Mouse (Mus musculus) myocyte (in vitro differentiated cells): ENCODE results near the gene Trip11. TPM values are rescaled to one million over a fixed set of nuclear protein-coding genes. Genes with fewer than 3 reads are reported as not detected.
"Not testable (repeated sequence)": the region's sequence is repeated elsewhere in the genome, so short reads cannot be mapped to it uniquely, and the experiment has no call there.

Source experiments
- H3K27me3 ChIP-seq: one replicate; pipeline ENCODE4 v1.6.1; 2011; ENCODE audit not compliant: control insufficient read depth, insufficient read depth, insufficient read length
- H3K36me3 ChIP-seq: one replicate; pipeline ENCODE4 v1.6.1; 2011; ENCODE audit not compliant: control insufficient read depth, insufficient read depth
- H3K4me2 ChIP-seq: one replicate; pipeline ENCODE4 v1.6.1; 2011; ENCODE audit warnings: low read depth, control low read depth
- H3K4me3 ChIP-seq: one replicate; pipeline ENCODE4 v1.5.1; 2011; ENCODE audit warnings: mild to moderate bottlenecking, control low read depth, moderate library complexity
- H3K79me2 ChIP-seq: one replicate; pipeline ENCODE4 v1.6.1; 2011; ENCODE audit not compliant: control insufficient read depth, insufficient read depth
- H3ac ChIP-seq: one replicate; pipeline ENCODE4 v1.6.1; 2011; ENCODE audit not compliant: control insufficient read depth, insufficient read length
- CEBPB ChIP-seq: IDR thresholded peaks from 2 replicates; pipeline ENCODE4 v1.6.1; 2011; ENCODE audit warnings: mild to moderate bottlenecking, moderate library complexity; ENCODE audit not compliant: poor library complexity, insufficient read depth, severe bottlenecking
- E2F4 ChIP-seq: IDR thresholded peaks from one replicate; pipeline ENCODE4 v1.6.1; 2011; ENCODE audit warnings: mild to moderate bottlenecking, control low read depth, moderate library complexity; ENCODE audit not compliant: insufficient read depth
- MAX ChIP-seq: IDR thresholded peaks from one replicate; pipeline ENCODE4 v1.6.1; 2011; ENCODE audit warnings: low read depth, mild to moderate bottlenecking, control low read depth
- MYOD1 ChIP-seq, 3 experiments: IDR thresholded peaks; one replicate each; pipeline ENCODE4 v1.6.1; 2011; ENCODE audit warnings: control low read depth in 2 of 3, low read depth in 2 of 3, mild to moderate bottlenecking in 2 of 3, moderate library complexity in 1 of 3; ENCODE audit not compliant: insufficient read length in 2 of 3, control insufficient read depth in 1 of 3
- MYOG ChIP-seq, 3 experiments: IDR thresholded peaks; one replicate each; pipeline ENCODE4 v1.6.1; 2011; ENCODE audit warnings: control low read depth in 2 of 3, low read depth in 2 of 3, mild to moderate bottlenecking in 2 of 3; ENCODE audit not compliant: insufficient read length in 2 of 3, control insufficient read depth in 1 of 3, insufficient read depth in 1 of 3
- POLR2A ChIP-seq: IDR thresholded peaks from one replicate; pipeline ENCODE4 v1.6.1; 2011; ENCODE audit warnings: low read depth, mild to moderate bottlenecking, control low read depth, moderate library complexity; ENCODE audit not compliant: insufficient read length
- POLR2AphosphoS2 ChIP-seq: IDR thresholded peaks from one replicate; pipeline ENCODE4 v1.6.1; 2011; ENCODE audit warnings: low read depth, control low read depth; ENCODE audit not compliant: insufficient read length
- REST ChIP-seq: IDR thresholded peaks from one replicate; pipeline ENCODE4 v1.6.1; 2011; ENCODE audit warnings: mild to moderate bottlenecking, control low read depth, moderate library complexity; ENCODE audit not compliant: insufficient read depth, insufficient read length
- SRF ChIP-seq: IDR thresholded peaks from one replicate; pipeline ENCODE4 v1.6.1; 2011; ENCODE audit warnings: low read depth; ENCODE audit not compliant: control insufficient read depth, insufficient read length
- TCF12 ChIP-seq: IDR thresholded peaks from one replicate; pipeline ENCODE4 v1.6.1; 2011; ENCODE audit warnings: mild to moderate bottlenecking, control low read depth; ENCODE audit not compliant: poor library complexity, insufficient read depth, severe bottlenecking
- TCF3 ChIP-seq: IDR thresholded peaks from one replicate; pipeline ENCODE4 v1.6.1; 2011; ENCODE audit warnings: low read depth, control low read depth; ENCODE audit not compliant: insufficient read length
- USF1 ChIP-seq: IDR thresholded peaks from one replicate; pipeline ENCODE4 v1.6.1; 2011; ENCODE audit warnings: low read depth, mild to moderate bottlenecking, control low read depth, moderate library complexity
- polyA plus RNA-seq: library from polyadenylated mRNA; unstranded; fragments of >200 nt; fragmentation: generic; extraction: Trizol; gene quantifications from one replicate; pipeline ENCODE4 v1.2.1, GENCODE M21; 2012; ENCODE audit warnings: missing spikeins

Trip11 gene
- polyA plus RNA-seq, 1 experiment = 3.0 TPM

DNA sequence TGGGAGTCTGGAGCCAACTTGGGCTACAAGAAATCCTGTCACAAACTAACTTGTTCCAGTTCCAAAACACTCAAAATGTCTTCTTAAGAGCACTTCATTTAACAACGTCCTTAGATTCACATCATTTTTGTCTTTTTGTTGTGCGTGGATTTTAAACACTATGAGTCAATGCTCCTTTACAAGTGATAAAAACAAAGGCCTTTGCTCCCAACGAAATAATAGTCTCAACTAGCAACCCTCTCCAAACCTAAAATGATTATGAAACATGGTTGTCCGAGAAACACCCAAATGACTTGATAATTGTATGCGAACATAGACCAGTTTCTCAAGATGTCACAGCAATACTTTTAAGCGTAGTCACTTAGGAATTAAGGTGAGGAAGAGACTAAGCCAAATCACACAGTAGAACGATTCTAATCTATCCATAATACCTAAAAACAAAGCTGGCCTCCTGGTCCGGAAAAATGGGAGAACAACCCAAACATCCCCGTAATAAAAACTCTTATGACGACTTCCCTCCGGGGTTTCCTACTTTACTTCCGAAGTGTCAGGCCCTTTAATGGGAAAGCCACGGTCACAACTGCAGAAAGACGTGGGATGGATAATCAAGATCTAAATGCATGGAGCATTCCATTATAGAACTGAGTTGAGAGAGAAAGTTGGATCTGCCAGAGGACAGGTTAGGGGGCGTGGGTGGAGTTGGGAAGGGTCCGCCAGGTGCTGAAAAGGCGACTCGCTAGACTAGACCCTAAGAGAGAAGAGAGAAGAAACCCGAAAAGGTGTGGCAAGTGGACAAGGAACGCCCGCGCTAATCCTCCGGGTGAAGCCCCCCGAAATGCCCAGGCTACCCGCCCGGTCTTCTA is 44.2 kb upstream of the Trip11 start:
- peak overlapping the region; percentile 79 for H3K4me2 ChIP-seq
- peak overlapping the region; percentile 75 for H3K4me3 ChIP-seq
- TF ChIP-seq USF1 (no peak), E2F4 (no peak), CEBPB (no peak), TCF12 (no peak), POLR2AphosphoS2 (no peak), POLR2A (no peak), SRF (no peak), MYOG (IDR thresholded peaks at IDR 0.05; ENCODE audit: control insufficient read depth in 1 of 3, insufficient read depth in 1 of 3, insufficient read length in 2 of 3, low read depth in 2 of 3) (no peak)
- H3K36me3 ChIP-seq = no peaks in the 10 kb centered on the region
- no peaks in the 10 kb centered on the region for H3K27me3 ChIP-seq
- H3K79me2 ChIP-seq = peaks cover 34% of the 10 kb centered on the region
- H3ac ChIP-seq = peak overlapping the region; percentile 43

DNA sequence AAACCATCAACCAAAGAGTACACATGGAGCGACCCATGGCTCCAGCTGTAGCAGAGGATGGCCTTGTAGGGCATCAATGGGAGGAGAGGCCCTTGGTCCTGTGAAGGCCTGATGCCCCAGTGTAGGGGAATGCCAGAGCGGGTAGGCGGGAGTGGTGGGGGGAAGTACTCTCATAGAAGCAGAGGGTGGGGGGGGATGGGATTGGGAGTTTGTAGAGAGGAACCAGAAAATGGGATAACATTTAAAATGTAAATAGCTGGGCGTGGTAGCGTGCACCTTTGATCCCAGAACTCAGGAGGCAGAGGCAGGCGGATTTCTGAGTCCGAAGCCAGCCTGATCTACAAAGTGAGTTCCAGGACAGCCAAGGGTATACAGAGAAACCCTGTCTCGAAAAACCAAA is 42.8 kb upstream of the Trip11 start:
- H3K36me3 ChIP-seq, H3ac ChIP-seq, H3K4me2 ChIP-seq, H3K27me3 ChIP-seq, H3K4me3 ChIP-seq: not testable (repeated sequence)
- peaks cover 36% of the 10 kb centered on the region for H3K79me2 ChIP-seq

DNA sequence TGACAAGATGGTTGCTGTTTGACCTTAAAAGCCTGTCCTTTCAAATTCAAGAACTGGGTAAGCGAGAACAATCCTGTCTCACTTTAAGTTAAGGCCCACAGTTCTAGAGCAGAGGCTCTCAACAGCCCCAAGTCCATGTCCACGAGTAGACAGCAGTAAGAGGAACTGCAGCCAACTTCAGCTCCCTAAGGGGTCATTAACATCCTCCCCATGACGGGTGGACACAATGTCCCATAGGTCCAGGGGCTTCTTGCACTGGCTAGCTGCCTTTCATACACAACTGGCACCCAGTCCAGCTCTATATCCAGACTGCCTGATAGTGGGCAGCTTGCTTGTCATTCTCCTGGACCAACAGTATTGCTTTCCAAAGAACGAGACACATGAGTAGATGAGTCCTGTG is 35.7 kb upstream of the Trip11 start:
- peaks cover 20% of the 10 kb centered on the region for H3K79me2 ChIP-seq
- no peaks in the 10 kb centered on the region for H3K27me3 ChIP-seq
- H3ac ChIP-seq = no peak overlapping the region
- peaks cover 10% of the 10 kb centered on the region for H3K36me3 ChIP-seq
- H3K4me2 ChIP-seq = no peak overlapping the region
- TF ChIP-seq REST (no peak), MYOD1 (IDR thresholded peaks at IDR 0.05; ENCODE audit: control insufficient read depth in 1 of 3, insufficient read length in 2 of 3, low read depth in 2 of 3) (no peak), TCF12 (no peak), MAX (no peak)
- H3K4me3 ChIP-seq = no peak overlapping the region

- Histone ChIP-seq H3K36me3 (peaks cover 10% of the 10 kb centered on the region), H3ac (no peak overlapping the region), H3K27me3 (no peaks in the 10 kb centered on the region), H3K4me3 (no peak overlapping the region), H3K79me2 (peaks cover 15% of the 10 kb centered on the region), H3K4me2 (no peak overlapping the region)
- TF ChIP-seq SRF (no peak), POLR2A (no peak), MAX (no peak), MYOG (IDR thresholded peaks at IDR 0.05; ENCODE audit: control insufficient read depth in 1 of 3, insufficient read depth in 1 of 3, insufficient read length in 2 of 3, low read depth in 2 of 3) (no peak), POLR2AphosphoS2 (no peak), MYOD1 (IDR thresholded peaks at IDR 0.05; ENCODE audit: control insufficient read depth in 1 of 3, insufficient read length in 2 of 3, low read depth in 2 of 3) (no peak), E2F4 (no peak), REST (no peak), TCF12 (no peak), TCF3 (no peak), CEBPB (no peak), USF1 (no peak)
Measured at GRCm38 (mm10) chr12:101947986-101948385, 34.9 kb upstream of the Trip11 start.

DNA sequence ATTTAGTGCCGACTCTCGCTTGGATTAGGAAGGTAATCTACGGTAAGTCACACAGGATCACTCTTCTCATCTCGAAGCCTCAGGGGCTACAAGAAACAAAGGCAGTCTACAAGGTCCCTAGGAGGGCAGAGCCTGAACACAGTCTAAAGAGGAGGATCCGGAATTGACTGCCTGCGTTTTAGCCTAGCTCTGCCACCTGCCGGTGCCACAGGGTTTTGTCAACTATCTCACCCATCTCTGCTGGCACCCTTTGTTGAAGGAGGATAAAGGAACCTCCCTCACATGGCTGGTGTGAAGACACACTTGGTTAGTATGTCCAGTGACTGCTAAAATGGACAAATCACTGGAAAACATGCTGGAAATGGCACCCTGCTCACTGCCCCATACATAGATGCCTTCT is 24.5 kb upstream of the Trip11 start:
- peaks cover 32% of the 10 kb centered on the region for H3K36me3 ChIP-seq
- H3ac ChIP-seq = no peak overlapping the region
- TF ChIP-seq REST (no peak), POLR2A (no peak), MYOG (IDR thresholded peaks at IDR 0.05; ENCODE audit: control insufficient read depth in 1 of 3, insufficient read depth in 1 of 3, insufficient read length in 2 of 3, low read depth in 2 of 3) (no peak), CEBPB (no peak), TCF3 (no peak), USF1 (no peak), TCF12 (no peak), MYOD1 (IDR thresholded peaks at IDR 0.05; ENCODE audit: control insufficient read depth in 1 of 3, insufficient read length in 2 of 3, low read depth in 2 of 3) (no peak), SRF (no peak), POLR2AphosphoS2 (no peak), E2F4 (no peak)
- no peaks in the 10 kb centered on the region for H3K79me2 ChIP-seq
- H3K4me3 ChIP-seq = no peak overlapping the region
- no peak overlapping the region for H3K4me2 ChIP-seq
- no peaks in the 10 kb centered on the region for H3K27me3 ChIP-seq
